Mouse (Mus musculus) spleen, adult 2 months (tissue): ENCODE measurements at regions not wholly inside any gene's neighbourhood (a gene's known extent, or its start where the extent isn't known, plus 50 kb on each side); places are given as distances from the start of the nearest gene placed in this dataset.

Source experiments
- DNase-seq, 2 experiments: peaks; one replicate each; pipeline versions ENCODE4 v3.0.0 to v3.0.0-alpha.2; 2012 to 2021; ENCODE audit warnings: low spot score in 2 of 2, low read depth in 1 of 2
- H3K27ac ChIP-seq: fragments of 200-500 bp; 2 replicates; pipeline ENCODE4 v1.5.1; 2012; ENCODE audit warnings: low read length, inconsistent platforms; ENCODE audit not compliant: insufficient read depth
- H3K27me3 ChIP-seq: fragments of 200-500 bp; 2 replicates; pipeline ENCODE4 v1.6.1; 2012; ENCODE audit warnings: mild to moderate bottlenecking, moderate library complexity, low read length, inconsistent platforms; ENCODE audit not compliant: control insufficient read depth, insufficient read depth
- H3K36me3 ChIP-seq: fragments of 200-500 bp; 2 replicates; pipeline ENCODE4 v1.6.1; 2012; ENCODE audit warnings: mild to moderate bottlenecking, low read length, inconsistent platforms; ENCODE audit not compliant: control insufficient read depth, insufficient read depth
- H3K4me1 ChIP-seq: fragments of 200-500 bp; 2 replicates; pipeline ENCODE4 v1.6.1; 2011; ENCODE audit warnings: inconsistent platforms; ENCODE audit not compliant: control insufficient read depth, insufficient read depth, insufficient read length
- H3K4me3 ChIP-seq: fragments of 200-500 bp; 2 replicates; pipeline ENCODE4 v1.5.1; 2011; ENCODE audit warnings: mild to moderate bottlenecking, inconsistent platforms; ENCODE audit not compliant: insufficient read depth, insufficient read length; ENCODE audit errors: extremely low read depth
- CTCF ChIP-seq: fragments of 200-500 bp; IDR thresholded peaks from 2 replicates; pipeline ENCODE4 v1.5.1; 2011; ENCODE audit warnings: mild to moderate bottlenecking, inconsistent platforms; ENCODE audit not compliant: insufficient read depth, insufficient read length, insufficient replicate concordance; ENCODE audit errors: extremely low read depth
- POLR2A ChIP-seq: fragments of 200-500 bp; IDR thresholded peaks from 2 replicates; pipeline ENCODE4 v1.6.1; 2011; ENCODE audit warnings: low read depth, low read length, inconsistent platforms
- WGBS: fragments of 180-500 bp; shearing (Covaris S2); methylation state at CpG from one replicate; pipeline ENCODE4 v1.1.7; 2018; 5-methylcytosine and 5-hydroxymethylcytosine counted together

DNA sequence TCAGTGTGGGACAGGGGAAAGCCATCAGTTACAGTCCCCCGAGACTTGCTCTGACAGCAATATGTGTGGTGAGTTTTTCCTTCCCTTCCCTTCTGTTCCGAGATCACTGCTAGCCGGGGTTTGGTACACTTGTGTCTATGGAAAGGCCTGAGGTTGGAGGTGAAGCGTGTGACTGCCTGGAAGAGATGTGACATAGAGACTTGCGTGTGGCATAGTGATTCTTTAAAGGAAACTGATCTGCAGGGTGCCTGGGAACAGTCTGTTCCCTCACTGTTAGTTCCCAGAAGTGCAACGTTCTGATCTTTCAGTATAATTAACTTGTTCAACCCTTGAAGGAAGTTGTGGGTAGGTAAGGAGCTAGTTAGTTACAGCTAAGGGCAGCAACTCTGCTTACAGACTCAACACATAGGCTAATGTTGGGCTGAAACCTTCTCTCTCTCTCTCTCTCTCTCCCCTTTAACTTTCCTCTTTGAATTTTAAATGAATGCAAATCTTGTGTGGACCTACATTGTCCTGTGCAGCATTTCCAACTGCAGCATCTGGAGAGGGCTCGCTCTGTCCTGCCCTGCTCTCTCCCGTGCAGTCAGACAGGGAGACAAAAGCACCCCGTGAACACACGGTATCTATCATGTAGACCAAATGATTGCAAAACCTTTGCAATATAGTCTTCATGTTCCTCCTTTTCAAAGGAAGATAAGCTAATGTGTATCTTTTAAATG lies 53.0 kb upstream of the Mkln1 start:
- TF ChIP-seq POLR2A (no peak), CTCF (no peak)
- WGBS, result 61% methylated on average over 10 of the region's 10 CpGs

DNA sequence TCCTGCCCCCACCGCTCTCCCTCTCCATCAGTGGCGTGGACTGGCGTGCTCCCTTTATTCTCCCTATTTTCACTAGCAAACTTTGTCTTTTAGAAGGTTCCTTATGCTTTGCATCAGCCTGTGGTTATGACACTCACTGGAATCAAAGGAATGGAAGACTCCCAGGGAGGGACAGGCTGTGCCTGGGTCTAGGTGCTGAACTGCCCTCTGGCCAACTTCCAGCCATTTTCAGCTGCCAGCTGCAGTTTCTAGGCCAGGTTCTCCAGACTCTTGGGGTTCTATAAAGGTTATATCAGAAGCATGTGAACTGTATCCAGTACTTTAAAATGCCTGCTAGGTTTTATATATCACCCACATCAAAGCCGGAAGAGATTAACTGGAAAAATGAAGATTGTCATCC lies 50.2 kb upstream of the Mkln1 start:
- Histone ChIP-seq H3K4me3 (no peak overlapping the region), H3K27me3 (no peaks in the 10 kb centered on the region), H3K27ac (no peak overlapping the region), H3K36me3 (no peaks in the 10 kb centered on the region), H3K4me1 (no peaks in the 10 kb centered on the region)
- DNase-seq, result no peak
- WGBS, result 96% methylated on average over 4 of the region's 4 CpGs
- TF ChIP-seq CTCF, result no peak
- no peak for TF ChIP-seq POLR2A

More for the DNA sequence above, 53.0 kb upstream of the Mkln1 start:
- Histone ChIP-seq H3K4me3 (no peak overlapping the region), H3K4me1 (no peaks in the 10 kb centered on the region), H3K27me3 (no peaks in the 10 kb centered on the region), H3K27ac (no peak overlapping the region), H3K36me3 (no peaks in the 10 kb centered on the region)
- DNase-seq, result no peak
